Mouse (Mus musculus) urinary bladder, postnatal 36 days (tissue): ENCODE measurements at regions not wholly inside any gene's neighbourhood (a gene's known extent, or its start where the extent isn't known, plus 50 kb on each side); places are given as distances from the start of the nearest gene placed in this dataset.
A peak's percentile ranks its signal among the peaks of the same experiment; 100 is the strongest.

ENCODE experiments used
- DNase-seq, 2 experiments: peaks; one replicate each; pipeline ENCODE4 v3.0.0; 2022; ENCODE audit warnings: low spot score in 2 of 2, mixed read lengths in 1 of 2

GRCm38 (mm10) chr17:4661996-4662395 lies 332.1 kb upstream of the Arid1b start:
- DNase-seq: no peak

DNA sequence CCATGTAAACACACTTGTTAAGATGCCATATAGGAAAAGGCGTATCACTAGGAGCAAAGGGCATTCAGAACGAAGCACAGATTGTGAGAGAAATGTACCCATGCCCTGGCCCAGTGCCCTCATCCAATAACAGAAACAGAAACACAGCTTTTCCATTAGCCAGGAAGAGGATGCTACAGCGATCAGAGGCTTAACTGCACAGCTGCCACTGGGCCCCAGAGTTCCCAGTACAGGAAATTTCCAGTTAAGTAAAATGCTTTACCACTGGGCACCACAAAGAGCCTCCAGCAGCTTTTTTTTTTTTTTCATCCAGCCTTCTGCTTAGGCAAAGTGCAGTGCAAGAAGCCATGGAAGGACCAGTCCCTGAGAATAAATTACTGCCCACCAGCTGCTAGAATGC lies 325.6 kb upstream of the Arid1b start:
- DNase-seq: no peak

GRCm38 (mm10) chr17:4673271-4673670 lies 320.9 kb upstream of the Arid1b start:
- no peak for DNase-seq

DNA sequence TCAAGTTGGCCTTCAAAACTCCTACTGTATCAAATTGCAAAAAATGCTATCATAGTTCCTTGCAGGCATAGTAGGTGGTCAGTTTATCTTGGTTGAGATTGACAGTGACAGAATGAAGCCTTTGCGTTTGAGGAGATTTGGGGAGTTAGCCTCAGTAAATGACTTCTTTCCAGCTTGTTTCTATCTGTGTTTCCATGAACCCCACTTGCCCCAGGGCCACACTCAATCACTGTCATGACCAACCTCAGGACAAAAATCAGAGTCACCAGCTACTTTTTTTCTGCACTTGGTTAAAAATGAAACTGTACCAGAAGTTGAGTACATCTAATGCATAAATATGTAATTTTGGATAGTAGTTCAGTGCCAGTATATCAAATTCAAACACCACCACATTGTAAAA lies 287.7 kb upstream of the Arid1b start:
- no peak for DNase-seq

- DNase-seq: no peak
These were observed 273.1 kb upstream of the Arid1b start for GRCm38 (mm10) chr17:4721061-4721460.

- DNase-seq: no peak
These were observed 270.1 kb upstream of the Arid1b start for GRCm38 (mm10) chr17:4724031-4724430.

- DNase-seq: no peak
These were observed 267.8 kb upstream of the Arid1b start for GRCm38 (mm10) chr17:4726331-4726741.

GRCm38 (mm10) chr17:4734412-4734881 lies 259.7 kb upstream of the Arid1b start:
- DNase-seq: no peak

- peak in 1 of 2 experiments; percentile 29 for DNase-seq
These were observed 258.9 kb upstream of the Arid1b start for GRCm38 (mm10) chr17:4735185-4735584.

- DNase-seq: no peak
These were observed 257.4 kb upstream of the Arid1b start for GRCm38 (mm10) chr17:4736689-4737088.

DNA sequence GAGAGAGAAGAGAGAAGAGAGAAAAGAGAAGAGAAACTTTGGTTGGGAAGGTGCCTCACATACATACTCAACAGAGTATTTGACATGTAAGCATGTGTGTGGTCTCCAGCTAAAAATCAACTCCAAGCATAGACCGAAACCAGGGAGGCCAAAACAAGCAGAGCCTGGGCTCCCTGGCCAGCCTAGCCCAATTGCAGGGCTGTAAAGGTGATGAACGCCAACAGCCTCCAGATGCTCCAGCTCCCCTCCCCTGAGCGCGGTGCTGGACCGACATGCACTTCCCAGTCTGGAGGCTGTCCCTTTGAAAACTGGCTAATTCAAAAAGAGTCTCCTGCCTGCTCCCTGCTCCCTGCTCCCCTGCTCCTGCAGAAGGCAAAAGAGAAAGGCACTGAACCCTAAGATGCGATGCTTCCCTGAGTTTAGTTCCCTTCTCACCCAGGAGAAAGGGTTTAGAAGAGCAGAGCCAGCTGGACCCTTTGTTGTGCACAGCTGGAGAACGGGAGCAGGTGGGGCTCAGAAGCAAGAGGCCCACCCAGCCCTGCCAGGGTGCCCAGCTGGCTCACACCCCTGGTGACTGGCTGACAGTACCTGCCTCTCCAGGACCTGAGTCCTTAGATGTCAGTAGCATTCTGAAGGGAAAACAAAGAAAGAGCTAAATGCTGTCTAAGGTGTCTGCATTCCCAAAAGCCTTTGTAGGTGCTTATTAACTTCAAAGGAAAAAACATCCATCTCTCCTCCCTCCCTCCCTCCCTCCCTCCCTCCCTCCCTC lies 255.2 kb upstream of the Arid1b start:
- DNase-seq: no peak

DNA sequence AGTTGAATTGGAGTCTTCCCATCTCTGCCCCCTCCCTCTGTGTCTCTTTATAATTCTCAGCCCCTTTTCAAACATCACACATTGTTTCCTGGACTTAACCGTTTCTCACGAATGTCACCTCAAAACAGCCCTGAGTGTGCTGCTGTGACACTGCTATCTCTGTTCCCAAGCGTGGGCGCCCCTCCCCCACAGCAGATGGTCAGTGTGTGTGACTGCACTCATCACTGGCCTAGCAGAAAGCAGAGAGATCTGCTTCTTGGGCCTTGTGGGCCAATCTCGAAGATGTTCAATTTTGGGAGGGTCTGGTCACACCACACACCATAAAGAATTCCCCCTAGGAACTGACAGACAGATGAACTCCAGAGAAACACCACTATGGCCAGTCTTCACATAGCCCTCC lies 253.3 kb upstream of the Arid1b start:
- no peak for DNase-seq

- DNase-seq: no peak
These were observed 251.8 kb upstream of the Arid1b start for GRCm38 (mm10) chr17:4742314-4742713.

- DNase-seq: no peak
These were observed 231.2 kb upstream of the Arid1b start for GRCm38 (mm10) chr17:4762956-4763355.

- no peak for DNase-seq
These were observed 228.4 kb upstream of the Arid1b start for GRCm38 (mm10) chr17:4765723-4766122.

- peak in 1 of 2 experiments; percentile 22 for DNase-seq
These were observed 226.1 kb upstream of the Arid1b start for GRCm38 (mm10) chr17:4767947-4768522.

- DNase-seq: no peak
These were observed 224.8 kb upstream of the Arid1b start for GRCm38 (mm10) chr17:4769284-4769683.

- DNase-seq: no peak
These were observed 224.1 kb upstream of the Arid1b start for GRCm38 (mm10) chr17:4770052-4770451.

GRCm38 (mm10) chr17:4778161-4778560 lies 216.0 kb upstream of the Arid1b start:
- DNase-seq: peak; percentile 47 to 64

GRCm38 (mm10) chr17:4779017-4779416 lies 215.1 kb upstream of the Arid1b start:
- no peak for DNase-seq

- DNase-seq: no peak
These were observed 212.5 kb upstream of the Arid1b start for GRCm38 (mm10) chr17:4781586-4781985.

DNA sequence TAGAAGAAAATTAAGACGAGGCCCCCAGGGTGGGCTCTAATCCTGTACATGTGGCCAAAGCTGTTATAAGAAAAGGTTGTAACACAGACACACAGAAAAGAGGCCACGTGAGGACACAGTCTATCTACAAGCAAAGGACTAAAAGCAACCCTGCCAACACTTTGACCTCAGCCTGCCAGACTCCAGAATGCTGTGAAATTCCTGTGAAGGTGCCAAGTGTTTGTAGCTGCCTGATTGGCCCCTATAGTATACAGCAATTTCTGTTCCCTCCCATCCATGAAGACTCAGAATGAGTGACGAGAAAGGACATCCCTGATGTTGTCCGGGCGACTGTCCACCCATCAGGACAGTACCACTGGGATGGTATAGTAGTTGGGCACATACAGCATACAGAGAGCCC lies 209.8 kb upstream of the Arid1b start:
- DNase-seq: peak in 1 of 2 experiments; percentile 10

- DNase-seq: peak; percentile 30 to 40
These were observed 208.8 kb upstream of the Arid1b start for GRCm38 (mm10) chr17:4785281-4785839.
